Mouse (Mus musculus): ENCODE measurements around the gene Gtf2i. TPM values are rescaled to one million over a fixed set of nuclear protein-coding genes. Genes with fewer than 3 reads are reported as not detected.

The Gtf2i gene
- polyA plus RNA-seq (2017; shearing (Covaris generic)): 144 TPM

DNA sequence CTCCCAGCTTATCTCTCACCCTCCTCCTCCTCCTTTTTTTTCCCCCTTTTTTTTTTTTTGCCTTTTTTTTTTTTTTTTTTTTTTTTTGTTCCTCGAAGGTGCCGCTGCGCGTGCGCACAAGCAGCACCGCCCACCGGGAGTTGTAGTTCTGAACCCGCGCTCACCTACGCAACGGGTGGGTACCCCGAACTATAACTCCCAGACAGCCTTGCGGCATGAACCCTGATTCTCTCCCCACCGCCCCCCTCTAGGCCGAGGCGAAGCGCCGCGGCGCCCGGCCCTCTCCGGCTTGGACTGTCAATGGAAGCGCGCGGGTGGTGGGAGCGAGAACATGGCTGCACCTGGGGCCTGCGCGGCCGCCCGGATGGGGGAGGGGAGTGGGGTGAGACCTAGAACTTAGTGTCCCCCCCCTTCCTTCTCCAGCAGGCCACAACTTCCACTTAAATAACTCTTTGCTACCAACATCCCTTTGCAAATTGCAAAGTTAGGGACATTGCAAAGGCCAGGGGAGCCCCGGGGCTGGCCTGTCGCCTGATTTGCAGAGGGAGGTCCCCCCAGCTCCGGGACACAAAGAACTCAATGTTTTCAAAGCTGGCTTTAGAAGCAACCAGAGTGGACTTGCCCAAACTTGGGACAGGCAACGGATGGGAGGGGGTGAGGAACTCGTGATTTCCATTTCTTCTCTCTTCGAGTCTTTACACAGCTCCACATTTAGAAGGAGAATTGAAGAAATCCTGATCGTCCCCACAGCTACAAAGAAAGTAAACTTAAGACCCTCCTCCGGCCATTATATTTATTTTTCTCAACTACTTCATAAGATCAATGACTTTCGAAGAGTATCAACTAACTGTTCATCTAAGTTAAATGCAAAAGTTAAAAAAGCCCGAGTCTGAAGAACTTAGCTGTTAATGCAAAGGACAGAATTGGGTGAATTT lies at the start of gene Gtf2i:
Gtf2i (minus strand) TSS at position 73 of the 935 bp plus-strand sequence.

DNA sequence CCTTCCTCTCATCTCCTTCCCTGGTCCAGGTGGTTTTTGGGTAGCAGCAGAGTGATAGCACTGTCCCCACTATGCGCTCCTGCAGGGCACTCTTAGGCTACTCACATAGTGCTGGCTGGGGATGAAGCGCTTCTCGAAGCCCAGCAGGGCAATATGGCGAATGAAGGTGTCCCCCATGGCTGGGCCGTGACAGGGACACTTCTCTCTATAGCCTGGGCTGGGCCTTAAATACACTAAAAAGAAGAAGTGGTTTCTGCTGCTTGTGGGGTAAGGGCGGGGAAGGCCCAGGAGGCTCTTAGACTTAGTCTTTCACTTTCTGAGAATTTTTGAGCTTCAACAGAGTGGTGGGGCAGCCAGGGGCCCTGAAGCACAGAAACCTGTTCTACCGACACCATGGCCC lies 85.2 kb downstream of the Gtf2i start, which contains the start of gene Ncf1:
Ncf1 (minus strand) TSS at position 235 of the 400 bp plus-strand sequence.

Other genes starting within 250 kb of the Gtf2i start
- 10.4 TPM for gene Castor2, start 215.0 kb downstream of the Gtf2i start, polyA plus RNA-seq (2017; shearing (Covaris generic))
- gene Rcc1l, start 138.0 kb downstream of the Gtf2i start, polyA plus RNA-seq (2017; shearing (Covaris generic)): 2.1 TPM
- 5.6 TPM for gene Gtf2ird2, start 130.7 kb downstream of the Gtf2i start, polyA plus RNA-seq (2017; shearing (Covaris generic))
- 6.9 TPM for gene Ncf1, start 85.1 kb downstream of the Gtf2i start, polyA plus RNA-seq (2017; shearing (Covaris generic))
- 11.0 TPM for gene Gtf2ird1, start 142.0 kb upstream of the Gtf2i start, polyA plus RNA-seq (2017; shearing (Covaris generic))
- gene Clip2, start 237.7 kb upstream of the Gtf2i start, polyA plus RNA-seq (2017; shearing (Covaris generic)): 2.0 TPM
- gene Syna, start 245.4 kb upstream of the Gtf2i start, polyA plus RNA-seq (2017; shearing (Covaris generic)): not detected

All from CD4-positive, CD25-positive, alpha-beta regulatory T cell, adult 9 weeks (primary cell).